Mouse (Mus musculus) lung, adult 2 months (tissue): ENCODE results near the gene Rasgef1c.

Source experiments
- CTCF ChIP-seq: fragments of 200-500 bp; IDR thresholded peaks from 2 replicates; pipeline ENCODE4 v1.5.1; 2011; ENCODE audit warnings: mild to moderate bottlenecking, low read length, control low read depth; ENCODE audit not compliant: insufficient read depth
- POLR2A ChIP-seq: fragments of 200-500 bp; IDR thresholded peaks from 2 replicates; pipeline ENCODE4 v1.6.1; 2011; ENCODE audit warnings: low read depth, mild to moderate bottlenecking, control low read depth, low read length, borderline replicate concordance; ENCODE audit errors: extremely low read depth

DNA sequence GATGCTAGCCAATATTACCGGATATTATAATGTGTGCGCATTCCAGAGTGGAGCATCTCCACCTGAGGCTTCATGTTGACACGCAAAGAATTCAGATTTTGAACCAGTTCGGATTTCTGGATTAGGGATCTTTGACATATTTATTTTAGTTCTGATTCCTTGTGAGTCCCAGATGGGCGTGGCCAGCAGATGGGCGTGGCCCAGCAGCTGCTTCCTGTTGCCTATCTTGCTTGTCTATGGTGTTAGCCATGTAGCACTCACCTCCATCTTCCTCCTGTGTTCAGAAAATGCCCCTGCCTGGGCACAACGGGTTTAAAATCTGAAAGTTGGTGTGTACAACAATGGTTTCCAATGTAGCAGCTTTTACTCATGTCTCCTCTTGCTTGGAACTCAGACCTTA is 24.5 kb downstream of the Rasgef1c start:
- TF ChIP-seq CTCF (no peak), POLR2A (no peak)
